Mouse (Mus musculus): ENCODE results near the gene Col27a1.

The Col27a1 gene

GRCm38 (mm10) chr4:63308316-63308715 is 94.5 kb downstream of the Col27a1 start:
- DNase-seq (ENCODE audit: low read depth, low spot score): no peak

DNA sequence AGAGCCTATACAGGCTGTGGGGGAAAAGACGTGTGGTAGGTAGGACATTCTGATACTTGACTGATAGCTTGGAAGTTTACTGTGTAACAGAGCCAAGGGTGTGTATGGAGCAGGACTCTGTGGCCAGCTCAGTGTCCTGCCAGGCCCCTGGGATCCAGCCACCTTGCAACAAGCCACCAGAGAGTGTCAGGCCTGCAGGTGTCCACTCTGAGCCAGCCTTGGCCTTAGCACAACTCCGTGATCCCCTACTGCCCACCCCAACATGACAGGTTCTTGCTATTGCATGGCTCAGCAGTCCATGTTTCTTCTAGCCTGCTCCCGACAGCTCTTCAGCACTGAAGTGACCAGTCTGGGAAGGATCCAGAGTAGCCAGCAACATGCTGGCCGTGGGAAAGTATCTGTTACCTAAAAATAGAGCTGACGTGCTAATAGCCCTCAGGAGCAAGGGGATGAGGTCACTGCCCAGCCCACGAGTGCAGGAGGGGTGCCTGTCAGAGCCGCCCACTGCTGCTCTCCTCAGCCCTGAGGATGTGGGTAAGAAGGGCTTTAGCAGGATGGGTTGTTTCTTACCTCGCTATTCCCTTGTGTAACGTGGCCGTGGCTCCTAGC is 96.5 kb downstream of the Col27a1 start:
- no peak for DNase-seq (ENCODE audit: low read depth, low spot score)

- no peak for DNase-seq (ENCODE audit: low read depth, low spot score)
Measured at GRCm38 (mm10) chr4:63311426-63311825, 97.6 kb downstream of the Col27a1 start.

GRCm38 (mm10) chr4:63314063-63314462 is 100.3 kb downstream of the Col27a1 start:
- no peak for DNase-seq (ENCODE audit: low read depth, low spot score)

- no peak for DNase-seq (ENCODE audit: low read depth, low spot score)
Measured at GRCm38 (mm10) chr4:63316076-63316746, 102.4 kb downstream of the Col27a1 start.

DNA sequence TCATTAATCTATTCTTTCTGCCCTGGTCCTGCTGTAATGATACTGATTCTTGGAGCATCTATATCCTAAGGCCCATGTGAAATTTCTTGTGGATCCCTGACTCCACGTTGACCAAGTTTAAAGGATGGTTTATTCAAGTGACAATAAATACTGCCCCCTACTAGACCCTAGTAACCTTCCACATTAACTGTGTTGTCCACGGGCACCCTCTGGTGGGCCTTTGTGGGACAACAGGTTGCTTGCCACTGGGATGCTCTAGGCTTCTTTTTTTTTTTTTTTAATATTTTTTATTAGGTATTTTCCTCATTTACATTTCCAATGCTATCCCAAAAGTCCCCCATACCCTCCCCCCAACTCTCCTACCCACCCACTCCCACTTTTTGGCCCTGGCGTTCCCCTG is 105.8 kb downstream of the Col27a1 start:
- peak; percentile 16 for DNase-seq (ENCODE audit: low read depth, low spot score)

DNA sequence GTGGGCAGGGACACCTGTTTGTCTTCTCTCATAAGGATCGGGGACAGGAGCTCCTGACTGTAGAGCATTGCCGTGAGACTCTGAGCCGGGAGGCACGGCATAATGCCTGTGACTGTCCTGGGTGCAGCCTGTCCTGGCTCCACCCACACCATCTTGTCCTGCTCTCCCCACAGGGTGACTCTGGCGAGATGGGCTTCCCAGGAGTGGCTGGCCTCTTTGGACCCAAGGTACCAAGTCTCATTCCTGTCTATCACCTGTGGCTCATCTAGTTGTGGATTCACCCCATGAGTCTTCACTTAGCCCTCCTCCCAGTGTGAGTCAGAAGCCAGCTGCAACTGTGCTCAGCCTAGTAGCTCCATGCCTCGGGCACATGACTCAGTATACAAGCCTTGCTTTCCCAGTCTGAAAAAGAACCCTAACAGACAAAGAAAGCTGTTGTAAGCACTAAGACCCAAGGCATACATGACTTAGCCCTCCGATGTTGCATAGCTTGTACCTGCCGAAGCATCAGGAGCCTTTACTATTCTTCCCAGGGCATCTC is 109.5 kb downstream of the Col27a1 start:
- no peak for DNase-seq (ENCODE audit: low read depth, low spot score)

- DNase-seq (ENCODE audit: low read depth, low spot score): no peak
Measured at GRCm38 (mm10) chr4:63333403-63333802, 119.6 kb downstream of the Col27a1 start.

DNA sequence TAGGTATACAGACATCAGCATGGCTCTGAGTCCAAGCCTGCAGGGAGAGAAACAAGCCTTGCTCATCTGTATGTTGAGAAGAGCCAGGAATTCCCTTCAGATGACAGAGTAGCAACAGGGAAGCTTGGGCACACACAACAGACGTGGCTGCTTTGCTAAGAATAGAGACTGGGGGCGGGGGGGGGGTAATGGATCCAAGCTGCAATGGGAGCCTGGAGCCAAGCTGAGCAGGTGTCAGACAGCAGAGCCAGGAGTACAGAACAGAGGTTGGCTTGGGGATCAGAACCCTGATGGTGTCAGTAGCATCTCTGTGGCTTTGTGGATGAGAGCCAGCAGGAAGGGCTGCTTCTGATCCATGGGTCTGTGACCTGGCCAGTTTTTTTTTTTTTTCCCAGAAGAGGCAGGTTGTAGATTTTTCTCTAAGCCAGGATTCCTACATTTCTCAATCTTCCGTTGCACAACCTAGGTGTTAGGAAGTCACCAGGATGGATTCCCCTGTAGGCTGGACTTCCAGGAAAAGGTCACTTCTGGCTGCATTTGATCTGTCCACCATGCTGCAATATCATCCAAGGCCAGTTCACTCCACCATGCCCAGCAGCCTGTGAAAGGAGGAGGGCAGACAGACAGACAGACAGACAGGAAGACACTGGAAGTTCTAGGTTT is 124.7 kb downstream of the Col27a1 start:
- DNase-seq (ENCODE audit: low read depth, low spot score): no peak

- no peak for DNase-seq (ENCODE audit: low read depth, low spot score)
Measured at GRCm38 (mm10) chr4:63342491-63342890, 128.7 kb downstream of the Col27a1 start.

GRCm38 (mm10) chr4:63343608-63344007 is 129.8 kb downstream of the Col27a1 start:
- no peak for DNase-seq (ENCODE audit: low read depth, low spot score)

DNA sequence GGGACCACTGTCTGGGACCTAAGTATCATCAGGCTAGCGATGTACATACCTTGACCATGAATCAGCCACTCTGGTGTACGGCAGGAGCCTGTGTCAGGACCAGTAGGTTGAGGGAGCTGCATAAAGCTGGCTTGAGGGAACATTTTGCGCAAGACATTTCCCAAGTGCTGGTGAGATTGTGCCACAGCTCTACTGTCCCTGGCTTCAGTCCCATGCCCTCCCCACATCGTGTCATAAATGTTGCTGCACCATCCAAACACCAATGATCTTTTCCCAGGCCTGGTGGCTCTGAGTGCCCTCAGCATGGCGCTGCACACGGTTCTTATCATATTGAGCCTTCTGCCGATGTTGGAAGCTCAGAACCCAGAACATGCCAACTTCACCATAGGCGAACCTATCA is 130.5 kb downstream of the Col27a1 start, which contains the start of gene Orm1:
Gene Orm1 (plus strand): TSS at position 266 of the 400 bp plus-strand sequence.
- DNase-seq (ENCODE audit: low read depth, low spot score): no peak

- DNase-seq (ENCODE audit: low read depth, low spot score): no peak
Measured at GRCm38 (mm10) chr4:63345261-63345660, 131.5 kb downstream of the Col27a1 start.

DNA sequence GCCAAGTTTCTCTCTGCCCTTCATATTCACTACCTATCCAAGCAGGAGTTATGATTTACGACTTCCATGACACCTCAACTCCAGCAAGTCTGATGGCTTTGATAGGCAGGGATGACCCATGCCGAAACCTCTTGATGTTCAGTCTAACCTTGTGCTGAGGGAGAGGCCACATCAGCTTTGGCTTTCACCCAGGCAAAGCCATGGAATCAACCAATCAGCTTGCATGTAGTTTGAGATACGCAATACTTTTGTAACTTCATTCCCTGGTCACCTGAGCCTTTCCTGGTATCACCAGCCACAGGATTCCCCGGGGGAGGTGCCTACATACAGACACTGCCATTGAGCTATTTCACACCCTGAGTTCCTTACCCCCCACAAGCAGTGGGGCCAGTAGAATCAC is 132.9 kb downstream of the Col27a1 start:
- DNase-seq (ENCODE audit: low read depth, low spot score): no peak

DNA sequence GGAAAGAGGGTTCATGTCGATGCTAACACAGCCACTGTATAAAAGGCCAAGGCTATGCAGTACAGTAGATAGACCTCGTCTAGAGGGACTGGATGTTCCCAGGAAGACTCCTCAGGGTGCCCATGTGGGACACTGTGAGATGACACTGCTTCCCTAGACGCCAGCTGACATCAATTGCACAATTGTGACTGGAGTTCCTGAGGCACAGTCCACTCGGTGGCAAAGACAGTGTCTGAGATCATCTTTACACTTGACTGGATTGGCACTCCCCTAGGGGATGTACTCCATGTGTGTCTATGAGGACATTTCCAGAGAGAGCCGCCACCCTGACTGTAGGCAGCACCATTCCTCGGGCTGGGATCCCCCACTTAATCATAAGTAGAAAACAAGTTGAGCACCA is 134.7 kb downstream of the Col27a1 start:
- no peak for DNase-seq (ENCODE audit: low read depth, low spot score)

- no peak for DNase-seq (ENCODE audit: low read depth, low spot score)
Measured at GRCm38 (mm10) chr4:63355877-63356665, 142.3 kb downstream of the Col27a1 start, which contains the start of gene Orm3. Gene Orm3 (plus strand): TSS chr4:63356162.

DNA sequence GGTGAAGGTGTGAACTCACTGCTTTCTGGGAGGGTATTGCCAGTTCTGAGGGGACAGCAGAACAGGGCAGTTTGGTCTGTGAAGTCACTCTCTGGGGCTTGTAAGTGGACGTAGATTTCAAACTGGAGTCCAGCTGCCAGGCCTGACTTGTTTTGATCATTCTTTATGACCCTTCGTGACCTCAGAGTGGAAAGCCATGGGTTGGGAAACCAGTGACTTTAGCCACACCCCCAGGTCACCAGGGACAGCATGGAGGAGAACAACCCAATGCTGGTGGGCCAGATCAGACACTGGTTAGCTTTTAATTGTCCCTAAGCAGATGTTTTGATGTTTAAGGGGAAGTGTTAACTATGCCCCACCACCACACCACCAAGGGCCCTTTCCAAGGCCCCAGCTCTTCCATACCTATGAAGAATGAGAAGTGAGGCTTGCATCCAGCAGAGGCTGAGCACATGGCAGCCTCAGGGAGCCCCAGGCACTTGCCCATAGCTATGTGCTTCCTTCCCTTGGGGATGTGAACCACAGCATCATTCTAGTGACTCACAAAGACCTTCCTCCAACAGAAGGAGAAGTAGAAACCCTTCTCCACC is 143.3 kb downstream of the Col27a1 start:
- DNase-seq (ENCODE audit: low read depth, low spot score): no peak

- no peak for DNase-seq (ENCODE audit: low read depth, low spot score)
Measured at GRCm38 (mm10) chr4:63359861-63360260, 146.1 kb downstream of the Col27a1 start.

- DNase-seq (ENCODE audit: low read depth, low spot score): no peak
Measured at GRCm38 (mm10) chr4:63362150-63362549, 148.3 kb downstream of the Col27a1 start, which contains the start of gene Orm2. Gene Orm2 (plus strand): TSS chr4:63362449.

DNA sequence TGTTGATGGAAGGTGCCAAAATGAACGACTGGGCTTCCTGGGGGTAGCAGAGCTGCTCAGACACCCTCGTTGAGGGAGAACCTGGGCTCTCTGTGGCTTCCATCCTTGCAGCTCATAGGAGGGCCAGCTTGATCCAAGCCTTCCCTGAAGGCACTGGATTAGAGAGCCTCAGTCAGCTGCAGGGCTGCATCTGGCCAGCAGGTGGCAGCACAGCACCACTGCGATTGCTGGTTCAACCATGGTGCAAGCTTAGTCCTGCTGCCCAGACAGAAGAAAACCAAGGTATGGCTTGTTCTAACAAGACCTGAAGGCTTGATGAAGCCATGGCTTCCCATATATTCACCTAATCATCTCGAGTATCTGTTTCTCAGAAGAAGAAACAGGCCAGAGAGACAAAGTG is 154.8 kb downstream of the Col27a1 start:
- DNase-seq (ENCODE audit: low read depth, low spot score): peak; percentile 80

DNA sequence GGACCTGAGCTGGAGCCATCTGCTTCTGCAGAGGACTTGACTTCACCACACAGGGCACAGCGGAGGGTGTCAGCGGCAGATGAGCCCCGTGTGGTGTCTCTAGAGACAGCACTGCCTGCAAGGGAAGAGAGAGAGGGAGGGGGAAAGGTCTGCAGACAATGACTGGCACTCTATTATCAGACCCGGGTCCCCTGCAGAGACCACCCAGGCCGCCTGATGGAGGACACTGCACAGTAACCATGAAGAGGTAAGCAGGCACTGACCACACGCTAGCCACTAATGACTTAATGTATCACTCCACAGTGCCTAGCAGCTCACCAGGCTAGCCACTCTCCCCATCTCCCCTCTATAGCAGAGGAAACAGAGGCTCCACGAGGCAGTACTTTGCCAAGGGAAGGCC is 157.1 kb downstream of the Col27a1 start:
- no peak for DNase-seq (ENCODE audit: low read depth, low spot score)
